Mouse (Mus musculus) B cell, adult 2 months (primary cell): ENCODE measurements around the gene Prdm1.

Experiments used
- DNase-seq, 2 experiments: peaks; one replicate each; pipeline ENCODE4 v3.0.0; 2022

Gene Prdm1

GRCm38 (mm10) chr10:44528291-44529082 lies at the start of gene Prdm1:
Gene Prdm1, minus strand, starts transcription at chr10:44528501.
- DNase-seq, result peak; percentile 32 to 38

GRCm38 (mm10) chr10:44565971-44566370 lies 37.7 kb upstream of the Prdm1 start:
- DNase-seq, result no peak

GRCm38 (mm10) chr10:44565109-44565508 lies 36.8 kb upstream of the Prdm1 start:
- DNase-seq, result no peak

- DNase-seq, result no peak
Measured at GRCm38 (mm10) chr10:44556845-44557244, 28.5 kb upstream of the Prdm1 start.

- no peak for DNase-seq
Measured at GRCm38 (mm10) chr10:44555317-44555716, 27.0 kb upstream of the Prdm1 start.

- DNase-seq, result no peak
Measured at GRCm38 (mm10) chr10:44553648-44554047, 25.3 kb upstream of the Prdm1 start.

- DNase-seq, result peak; percentile 59 to 62
Measured at GRCm38 (mm10) chr10:44539033-44539578, 10.8 kb upstream of the Prdm1 start.

GRCm38 (mm10) chr10:44538137-44538536 lies 9.8 kb upstream of the Prdm1 start:
- no peak for DNase-seq

- DNase-seq, result no peak
Measured at GRCm38 (mm10) chr10:44530067-44530360, 1.7 kb upstream of the Prdm1 start.

GRCm38 (mm10) chr10:44529218-44530066 lies 1.1 kb upstream of the Prdm1 start:
- DNase-seq, result peak; percentile 90

- peak; percentile 20 to 30 for DNase-seq
Measured at GRCm38 (mm10) chr10:44527651-44528050, 650 bp downstream of the Prdm1 start.

- DNase-seq, result peak; percentile 68 to 72
Measured at GRCm38 (mm10) chr10:44526751-44527591, 1.3 kb downstream of the Prdm1 start.

GRCm38 (mm10) chr10:44520189-44520588 lies 8.1 kb downstream of the Prdm1 start:
- no peak for DNase-seq

GRCm38 (mm10) chr10:44518631-44519030 lies 9.7 kb downstream of the Prdm1 start:
- no peak for DNase-seq

- no peak for DNase-seq
Measured at GRCm38 (mm10) chr10:44513108-44513507, 15.2 kb downstream of the Prdm1 start.

- no peak for DNase-seq
Measured at GRCm38 (mm10) chr10:44511029-44511428, 17.3 kb downstream of the Prdm1 start.

- DNase-seq, result no peak
Measured at GRCm38 (mm10) chr10:44508649-44509048, 19.7 kb downstream of the Prdm1 start.

- no peak for DNase-seq
Measured at GRCm38 (mm10) chr10:44507984-44508383, 20.3 kb downstream of the Prdm1 start.

GRCm38 (mm10) chr10:44502891-44503290 lies 25.4 kb downstream of the Prdm1 start:
- no peak for DNase-seq

- peak; percentile 2 to 5 for DNase-seq
Measured at GRCm38 (mm10) chr10:44499897-44500519, 28.3 kb downstream of the Prdm1 start.

- no peak for DNase-seq
Measured at GRCm38 (mm10) chr10:44493818-44494492, 34.3 kb downstream of the Prdm1 start.
